Comparison of ENCODE assay signal across 24 mouse cellular contexts in genomic region chr13:111310693-111311045, GRCm38 (mm10). TPM values are rescaled to one million over a fixed set of nuclear protein-coding genes. Genes with fewer than 3 reads are reported as not detected.
DNase-seq lines count a peak whose midpoint lies in the region; ATAC-seq and TF ChIP-seq lines count a peak whose summit lies in the region.
"Had no signal": no experiment of that assay in that cellular context is flagged by ENCODE, and none has a peak within 500 bp of the region (broad histone marks: within the 10 kb centered on the region; RNA-seq: fewer than 3 reads in every experiment).

No protein-coding gene starts in this region.

- no peaks in the 10 kb centered on the region; the same call in 1 of the 2 replicates for H3K9me3 ChIP-seq in hindbrain, embryonic 13.5 days
- H3K9me3 ChIP-seq in hindbrain, postnatal 0 days (ENCODE audit: low read length): no peaks in the 10 kb centered on the region
- H3K9me3 ChIP-seq in midbrain, embryonic 11.5 days (ENCODE audit: control insufficient read depth, low read length): no peaks in the 10 kb centered on the region; the same call in 1 of the 2 replicates
- H3K9me3 ChIP-seq in midbrain, embryonic 10.5 days (replicated peaks): 0 out of 2 replicates have a peak, but pooled peaks cover 4% of the 10 kb centered on the region
- H3K9me3 ChIP-seq in midbrain, embryonic 16.5 days (replicated peaks; ENCODE audit: control insufficient read depth, low read length, poor library complexity, severe bottlenecking): no peaks in the 10 kb centered on the region
- H3K9me3 ChIP-seq in stomach, postnatal 0 days (ENCODE audit: control insufficient read depth, low read length): 0 out of 2 replicates have a peak, but pooled peaks cover 2% of the 10 kb centered on the region
- H3K9me3 ChIP-seq: heart, embryonic 15.5 days had no signal

- H3K4me2 ChIP-seq in hindbrain, embryonic 13.5 days: no peak overlapping the region
- no peak overlapping the region for H3K4me2 ChIP-seq in hindbrain, postnatal 0 days (ENCODE audit: low read depth, low read length)
- no peak overlapping the region for H3K4me2 ChIP-seq in midbrain, embryonic 11.5 days
- H3K4me2 ChIP-seq in midbrain, embryonic 16.5 days (ENCODE audit: low read length): no peak overlapping the region
- no peak overlapping the region for H3K4me2 ChIP-seq in stomach, postnatal 0 days (replicated peaks; ENCODE audit: low read depth)
- H3K4me2 ChIP-seq: heart, embryonic 15.5 days; lung, embryonic 14.5 days; neural tube, embryonic 12.5 days had no signal

- TF ChIP-seq CTCF in hindbrain, postnatal 0 days (IDR thresholded peaks at IDR 0.05; ENCODE audit: low read depth): no peak
- TF ChIP-seq CTCF in stomach, postnatal 0 days (IDR thresholded peaks at IDR 0.05; ENCODE audit: low read depth): no peak

- DNase-seq in hindbrain, postnatal 0 days (ENCODE audit: low spot score): no peak
- peak; percentile 45 for DNase-seq in midbrain, embryonic 11.5 days (ENCODE audit: low spot score, missing footprints)
- no peak for DNase-seq in midbrain, embryonic 10.5 days (ENCODE audit: low spot score)
- DNase-seq in stomach, postnatal 0 days (ENCODE audit: low spot score): peak; percentile 4
- no peak for DNase-seq in right cerebral cortex, postnatal 25 days
- DNase-seq: adrenal gland, adult 8-10 months; heart, postnatal 36 days; kidney, adult 9 months; kidney, postnatal 14 days; lung, embryonic 14.5 days; lung, postnatal 36 days had no signal

- TF ChIP-seq EP300 in stomach, postnatal 0 days (optimal IDR thresholded peaks at IDR 0.05): no peak

- WGBS in hindbrain, embryonic 13.5 days: 86% methylated on average over 1 of the region's 1 CpGs
- 66% methylated on average over 1 of the region's 1 CpGs for WGBS in hindbrain, postnatal 0 days
- 97% methylated on average over 1 of the region's 1 CpGs for WGBS in midbrain, embryonic 11.5 days
- 94% methylated on average over 1 of the region's 1 CpGs for WGBS in midbrain, embryonic 10.5 days
- WGBS in midbrain, embryonic 16.5 days: 91% methylated on average over 1 of the region's 1 CpGs
- 92% methylated on average over 1 of the region's 1 CpGs for WGBS in stomach, postnatal 0 days

- H3K27ac ChIP-seq in hindbrain, embryonic 13.5 days: peak overlapping the region; percentile 53; the same call in 1 of the 2 replicates
- H3K27ac ChIP-seq in hindbrain, postnatal 0 days: no peak overlapping the region
- H3K27ac ChIP-seq in midbrain, embryonic 11.5 days (ENCODE audit: low read depth, low read length): no peak overlapping the region
- no peak overlapping the region for H3K27ac ChIP-seq in midbrain, embryonic 10.5 days (replicated peaks)
- H3K27ac ChIP-seq in midbrain, embryonic 16.5 days (ENCODE audit: low read length): 0 out of 2 replicates have a peak overlapping the region, but pooled peaks have one; percentile 3
- H3K27ac ChIP-seq in stomach, postnatal 0 days (replicated peaks): no peak overlapping the region
- H3K27ac ChIP-seq: heart, embryonic 15.5 days; liver, embryonic 14.5 days; neural tube, embryonic 12.5 days had no signal

- no peak overlapping the region for H3K9ac ChIP-seq in hindbrain, embryonic 13.5 days
- no peak overlapping the region for H3K9ac ChIP-seq in hindbrain, postnatal 0 days (replicated peaks; ENCODE audit: low read length)
- H3K9ac ChIP-seq in midbrain, embryonic 11.5 days (ENCODE audit: low read length): no peak overlapping the region
- H3K9ac ChIP-seq in midbrain, embryonic 16.5 days (ENCODE audit: low read depth, low read length): no peak overlapping the region
- H3K9ac ChIP-seq in stomach, postnatal 0 days (ENCODE audit: low read length): no peak overlapping the region
- H3K9ac ChIP-seq: heart, embryonic 15.5 days; liver, embryonic 14.5 days; lung, embryonic 14.5 days; neural tube, embryonic 12.5 days had no signal

- no peak for ATAC-seq in hindbrain, embryonic 13.5 days (ENCODE audit: low FRiP score)
- no peak for ATAC-seq in hindbrain, postnatal 0 days
- no peak for ATAC-seq in midbrain, embryonic 11.5 days (ENCODE audit: low FRiP score)
- ATAC-seq in midbrain, embryonic 16.5 days: no peak
- no peak for ATAC-seq in stomach, postnatal 0 days (ENCODE audit: low FRiP score, low TSS enrichment)

- no peaks in the 10 kb centered on the region for H3K36me3 ChIP-seq in hindbrain, embryonic 13.5 days
- H3K36me3 ChIP-seq in hindbrain, postnatal 0 days (ENCODE audit: insufficient read depth, low read length): no peaks in the 10 kb centered on the region
- no peaks in the 10 kb centered on the region for H3K36me3 ChIP-seq in midbrain, embryonic 11.5 days (ENCODE audit: control insufficient read depth, insufficient read depth, low read length)
- H3K36me3 ChIP-seq in midbrain, embryonic 10.5 days: no peaks in the 10 kb centered on the region
- no peaks in the 10 kb centered on the region for H3K36me3 ChIP-seq in midbrain, embryonic 16.5 days (ENCODE audit: control insufficient read depth, insufficient read depth, low read length)
- H3K36me3 ChIP-seq in stomach, postnatal 0 days (ENCODE audit: control insufficient read depth, insufficient read depth, low read length): no peaks in the 10 kb centered on the region
- H3K36me3 ChIP-seq: heart, embryonic 15.5 days; neural tube, embryonic 12.5 days had no signal

- 0 out of 2 replicates have a peak, but pooled peaks cover 10% of the 10 kb centered on the region for H3K4me1 ChIP-seq in hindbrain, embryonic 13.5 days (replicated peaks)
- peaks cover 5% of the 10 kb centered on the region; the same call in 1 of the 2 replicates for H3K4me1 ChIP-seq in hindbrain, postnatal 0 days (ENCODE audit: insufficient read depth, low read length)
- H3K4me1 ChIP-seq in midbrain, embryonic 11.5 days (ENCODE audit: control insufficient read depth, insufficient read depth, low read length): no peaks in the 10 kb centered on the region; the same call in 1 of the 2 replicates
- H3K4me1 ChIP-seq in midbrain, embryonic 10.5 days: peaks cover 4% of the 10 kb centered on the region; the same call in 1 of the 2 replicates
- 0 out of 2 replicates have a peak, but pooled peaks cover 2% of the 10 kb centered on the region for H3K4me1 ChIP-seq in midbrain, embryonic 16.5 days (ENCODE audit: control insufficient read depth, insufficient read depth, low read length)
- no peaks in the 10 kb centered on the region for H3K4me1 ChIP-seq in stomach, postnatal 0 days (replicated peaks; ENCODE audit: control insufficient read depth, insufficient read depth)
- H3K4me1 ChIP-seq: megakaryocyte, embryonic 14.5 days; neural tube, embryonic 12.5 days had no signal

- H3K4me3 ChIP-seq in hindbrain, embryonic 13.5 days: no peak overlapping the region
- no peak overlapping the region for H3K4me3 ChIP-seq in hindbrain, postnatal 0 days (ENCODE audit: low read length)
- no peak overlapping the region for H3K4me3 ChIP-seq in midbrain, embryonic 11.5 days (ENCODE audit: low read depth, low read length)
- no peak overlapping the region for H3K4me3 ChIP-seq in midbrain, embryonic 10.5 days
- no peak overlapping the region for H3K4me3 ChIP-seq in midbrain, embryonic 16.5 days (ENCODE audit: low read depth, low read length)
- H3K4me3 ChIP-seq in stomach, postnatal 0 days (ENCODE audit: low read depth, low read length): no peak overlapping the region
- H3K4me3 ChIP-seq: heart, embryonic 15.5 days; megakaryocyte, embryonic 14.5 days; neural tube, embryonic 12.5 days had no signal

- no peaks in the 10 kb centered on the region for H3K27me3 ChIP-seq in hindbrain, embryonic 13.5 days
- no peaks in the 10 kb centered on the region for H3K27me3 ChIP-seq in hindbrain, postnatal 0 days (ENCODE audit: insufficient read depth, low read length)
- no peaks in the 10 kb centered on the region for H3K27me3 ChIP-seq in midbrain, embryonic 11.5 days (ENCODE audit: control insufficient read depth, insufficient read depth, low read length)
- H3K27me3 ChIP-seq in midbrain, embryonic 10.5 days (ENCODE audit: low read depth, poor library complexity, severe bottlenecking): no peaks in the 10 kb centered on the region
- H3K27me3 ChIP-seq in midbrain, embryonic 16.5 days (ENCODE audit: control insufficient read depth, insufficient read depth, low read depth, low read length): no peaks in the 10 kb centered on the region
- no peaks in the 10 kb centered on the region for H3K27me3 ChIP-seq in stomach, postnatal 0 days (ENCODE audit: control insufficient read depth, insufficient read depth, low read length)
- H3K27me3 ChIP-seq: heart, embryonic 15.5 days; megakaryocyte, embryonic 14.5 days; neural tube, embryonic 12.5 days had no signal

RNA-seq across cellular contexts. Expression of gene Actbl2, which starts 55.9 kb away (rescaled TPM):
- polyA plus RNA-seq in hindbrain, embryonic 13.5 days (2015; fragmentation: Nextera tagmentation; extraction: Ambion mirVana): not detected in 2 replicates
- 0.05 TPM in 1 of 2 replicates, not detected in the other for total RNA-seq in hindbrain, postnatal 0 days (2014; rRNA removed)
- polyA plus RNA-seq in hindbrain, postnatal 0 days (2015; fragmentation: Nextera tagmentation; extraction: Ambion mirVana): 0.06 TPM in 1 of 2 replicates, not detected in the other
- not detected in 2 replicates for polyA plus RNA-seq in midbrain, embryonic 11.5 days (2014; fragmentation: Nextera tagmentation; extraction: Ambion mirVana)
- polyA plus RNA-seq in midbrain, embryonic 10.5 days (2016; fragmentation: Nextera tagmentation; extraction: Ambion mirVana): 0.05 TPM in 1 of 2 replicates, not detected in the other
- not detected in 2 replicates for polyA plus RNA-seq in midbrain, embryonic 16.5 days (2015; fragmentation: Nextera tagmentation; extraction: Ambion mirVana)
- polyA plus RNA-seq in stomach, postnatal 0 days (2015; fragmentation: Nextera tagmentation; extraction: Ambion mirVana): not detected in 2 replicates
- total RNA-seq: adrenal gland, adult 8-10 months; gastrocnemius, adult 8-10 months; heart, postnatal 36 days; layer of hippocampus, postnatal 36 days; left cerebral cortex, postnatal 25 days; MEL had no signal
- polyA plus RNA-seq: C2C12; embryonic facial prominence, embryonic 14.5 days; heart, embryonic 15.5 days; intestine, embryonic 14.5 days; liver, embryonic 14.5 days; lung, embryonic 14.5 days; neural tube, embryonic 12.5 days had no signal

Comparison
In these comparisons a context has a peak if more than half of its experiments do, and no peak if none do; other contexts are left out.
1. H3K27ac ChIP-seq: peak in hindbrain, embryonic 13.5 days (single experiment) and midbrain, embryonic 16.5 days (single experiment); none in hindbrain, postnatal 0 days (single experiment), midbrain, embryonic 11.5 days (single experiment), midbrain, embryonic 10.5 days (single experiment) and stomach, postnatal 0 days (single experiment).
2. DNase-seq: peak in midbrain, embryonic 11.5 days (single experiment) and stomach, postnatal 0 days (single experiment); none in hindbrain, postnatal 0 days (single experiment), midbrain, embryonic 10.5 days (single experiment) and right cerebral cortex, postnatal 25 days (single experiment).